Comparison of ENCODE assay signal across 8 mouse cellular contexts in the genomic region with DNA sequence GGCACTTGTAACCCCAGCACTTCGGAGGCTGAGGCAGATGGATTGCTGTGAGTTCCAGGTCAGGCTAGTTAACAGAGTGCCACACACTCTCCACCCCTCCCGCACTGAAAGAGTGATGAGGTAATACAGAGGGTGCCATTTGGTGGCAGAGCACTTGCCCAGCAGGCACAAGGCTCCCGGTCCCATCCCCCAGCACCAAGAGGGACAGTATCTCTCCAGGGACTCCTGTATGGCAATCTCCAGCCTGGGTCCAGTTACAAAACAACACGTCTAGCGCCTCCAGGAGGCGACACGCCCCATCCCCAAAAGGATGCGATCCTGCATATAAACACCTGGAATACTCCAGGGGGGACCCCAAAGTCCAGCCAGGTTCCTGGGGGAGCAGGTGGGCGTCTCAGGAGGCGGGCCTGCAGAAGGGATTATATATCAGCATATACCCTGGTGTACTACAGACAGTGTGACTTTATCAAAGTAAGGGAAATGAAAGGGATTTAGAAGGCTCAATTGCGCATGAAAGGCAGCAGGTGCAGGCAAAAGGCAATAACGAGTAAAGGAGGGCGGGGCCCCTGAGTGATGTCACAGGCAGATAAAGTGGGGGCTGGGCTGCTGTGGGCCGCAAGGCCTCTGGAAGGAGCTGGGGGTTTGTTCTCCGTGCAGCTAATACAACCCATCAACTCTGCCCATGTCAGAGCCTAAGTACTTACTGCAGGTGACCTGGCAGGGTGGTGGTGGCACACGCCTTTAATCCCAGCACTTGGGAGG. TPM values are rescaled to one million over a fixed set of nuclear protein-coding genes. Genes with fewer than 3 reads are reported as not detected.
A peak's percentile ranks its signal among the peaks of the same experiment; 100 is the strongest.
DNase-seq lines count a peak whose midpoint lies in the region; ATAC-seq and TF ChIP-seq lines count a peak whose summit lies in the region.

No protein-coding gene starts in this region.

- intact Hi-C loops in heart, postnatal 14 days (cut with DNase I), result no loop called here
- intact Hi-C loops in gastrocnemius, postnatal 14 days (cut with DNase I; ENCODE audit: low total_unique reads), result loop anchor here (5.0 kb wide), 1 partner anchor 38 kb away; no protein-coding TSS in a partner anchor

- no peak for ATAC-seq in heart, postnatal 0 days (ENCODE audit: insufficient read depth, low read depth)
- no peak for ATAC-seq in forebrain, embryonic 13.5 days
- peak; percentile 68 for ATAC-seq in megakaryocyte-erythroid progenitor cell, adult 5-6 weeks (replicated peaks; ENCODE audit: low FRiP score, low TSS enrichment, poor library complexity, severe bottlenecking)

- no peak for DNase-seq in heart, postnatal 0 days (ENCODE audit: low spot score)
- DNase-seq in heart, postnatal 14 days, result no peak
- DNase-seq in T-cell, adult 2 months (ENCODE audit: low spot score), result peak; percentile 69
- DNase-seq in right cerebral cortex, postnatal 4 days, result no peak
- no peak for DNase-seq in gastrocnemius, postnatal 14 days
- no peak for DNase-seq in spleen, postnatal 14 days (ENCODE audit: low spot score in 2 of 2)

- peaks cover 81% of the 10 kb centered on the region for H3K4me1 ChIP-seq in heart, postnatal 0 days (ENCODE audit: control insufficient read depth, insufficient read depth)
- peaks cover 82% of the 10 kb centered on the region for H3K4me1 ChIP-seq in forebrain, embryonic 13.5 days

- H3K36me3 ChIP-seq in heart, postnatal 0 days (replicated peaks; ENCODE audit: control insufficient read depth, insufficient read depth, low read length), result peaks cover 15% of the 10 kb centered on the region
- H3K36me3 ChIP-seq in forebrain, embryonic 13.5 days (ENCODE audit: poor library complexity, severe bottlenecking), result peaks cover 25% of the 10 kb centered on the region

- H3K27me3 ChIP-seq in heart, postnatal 0 days (ENCODE audit: control insufficient read depth, insufficient read depth, low read length), result no peaks in the 10 kb centered on the region
- no peaks in the 10 kb centered on the region for H3K27me3 ChIP-seq in forebrain, embryonic 13.5 days

- TF ChIP-seq EP300 in heart, postnatal 0 days (IDR thresholded peaks at IDR 0.05; ENCODE audit: low read depth), result no peak

- WGBS in heart, postnatal 0 days, result 61% methylated on average over 16 of the region's 16 CpGs
- WGBS in forebrain, embryonic 13.5 days, result 53% methylated on average over 16 of the region's 16 CpGs

- H3K9ac ChIP-seq in heart, postnatal 0 days (replicated peaks; ENCODE audit: low read depth, low read length), result no peak overlapping the region
- no peak overlapping the region for H3K9ac ChIP-seq in forebrain, embryonic 13.5 days

- TF ChIP-seq CTCF in heart, postnatal 0 days (IDR thresholded peaks at IDR 0.05; ENCODE audit: low read depth), result no peak

- H3K4me2 ChIP-seq in heart, postnatal 0 days (ENCODE audit: low read depth, low read length), result no peak overlapping the region
- H3K4me2 ChIP-seq in forebrain, embryonic 13.5 days, result no peak overlapping the region

- no peak overlapping the region for H3K4me3 ChIP-seq in heart, postnatal 0 days (ENCODE audit: low read depth, low read length)
- H3K4me3 ChIP-seq in forebrain, embryonic 13.5 days, result no peak overlapping the region

- peak overlapping the region; percentile 96; the same call in 1 of the 2 replicates for H3K27ac ChIP-seq in heart, postnatal 0 days (ENCODE audit: low read depth)
- H3K27ac ChIP-seq in forebrain, embryonic 13.5 days, result peak overlapping the region; percentile 27; the same call in 1 of the 2 replicates

- H3K9me3 ChIP-seq in heart, postnatal 0 days (replicated peaks; ENCODE audit: control insufficient read depth, low read length), result no peaks in the 10 kb centered on the region
- no peaks in the 10 kb centered on the region for H3K9me3 ChIP-seq in forebrain, embryonic 13.5 days (replicated peaks)

RNA-seq across cellular contexts. Expression of a gene that starts 44.4 kb away (rescaled TPM):
- 19.2 and 48.1 TPM in 2 replicates for total RNA-seq in heart, postnatal 0 days (2014; rRNA removed; ENCODE audit: low replicate concordance)
- polyA plus RNA-seq in heart, postnatal 0 days (2015; fragmentation: Nextera tagmentation; extraction: Ambion mirVana), result 35.3 and 35.4 TPM in 2 replicates
- 10 to 100 TPM; 52.0 to 52.5 TPM for total RNA-seq in heart, postnatal 14 days (2021)
- polyA plus RNA-seq in forebrain, embryonic 13.5 days (2015; fragmentation: Nextera tagmentation; extraction: Ambion mirVana), result 73.3 and 85.4 TPM in 2 replicates
- total RNA-seq in megakaryocyte-erythroid progenitor cell, adult 5-6 weeks (2014; fragmentation: Nextera tagmentation), result 70.9 and 80.1 TPM in 2 replicates
- 27.2 and 42.9 TPM in 2 replicates for total RNA-seq in megakaryocyte-erythroid progenitor cell, adult 5-6 weeks (2017)
- 10 to 100 TPM; 20.7 to 22.0 TPM for total RNA-seq in gastrocnemius, postnatal 14 days (2021)
